Mouse (Mus musculus) kidney, adult 11 months (tissue): ENCODE data around the gene Neurog2.

ENCODE experiments used
- DNase-seq: peaks from one replicate; pipeline ENCODE4 v3.0.0; 2022

The Neurog2 gene

DNA sequence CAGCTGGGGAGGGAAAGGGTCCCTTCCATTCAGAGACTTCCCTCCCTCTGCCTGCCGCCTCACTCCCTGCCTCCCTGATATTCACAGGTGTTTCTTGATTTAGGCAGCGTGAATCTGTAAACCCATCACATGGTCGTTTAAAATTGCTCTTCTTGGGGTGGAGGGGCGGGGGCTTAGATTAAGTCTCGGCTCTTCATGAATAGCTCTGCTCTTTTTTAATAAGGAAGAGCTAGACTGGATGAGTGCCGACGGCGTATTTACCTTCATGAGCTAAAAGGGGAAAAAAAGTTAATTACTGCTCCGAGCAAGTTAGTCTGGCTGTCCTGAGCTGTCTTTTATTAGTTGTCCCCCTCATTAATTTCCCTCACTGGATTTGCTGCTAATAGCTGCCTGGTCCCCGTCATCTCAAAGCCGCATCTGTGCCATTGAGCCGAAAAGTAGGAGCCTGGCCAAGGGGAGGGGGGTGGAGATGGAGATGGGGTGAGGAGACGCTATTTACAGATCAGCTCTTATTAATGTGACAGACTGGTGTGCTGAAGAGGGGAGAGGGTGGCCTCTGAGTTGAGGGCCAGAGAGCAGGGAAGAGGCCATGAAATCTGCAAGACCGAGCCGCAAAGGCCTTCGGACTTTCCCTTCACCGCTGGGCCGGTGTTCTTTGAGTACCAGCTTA, 13.4 kb downstream of the Neurog2 start:
- no peak for DNase-seq

DNA sequence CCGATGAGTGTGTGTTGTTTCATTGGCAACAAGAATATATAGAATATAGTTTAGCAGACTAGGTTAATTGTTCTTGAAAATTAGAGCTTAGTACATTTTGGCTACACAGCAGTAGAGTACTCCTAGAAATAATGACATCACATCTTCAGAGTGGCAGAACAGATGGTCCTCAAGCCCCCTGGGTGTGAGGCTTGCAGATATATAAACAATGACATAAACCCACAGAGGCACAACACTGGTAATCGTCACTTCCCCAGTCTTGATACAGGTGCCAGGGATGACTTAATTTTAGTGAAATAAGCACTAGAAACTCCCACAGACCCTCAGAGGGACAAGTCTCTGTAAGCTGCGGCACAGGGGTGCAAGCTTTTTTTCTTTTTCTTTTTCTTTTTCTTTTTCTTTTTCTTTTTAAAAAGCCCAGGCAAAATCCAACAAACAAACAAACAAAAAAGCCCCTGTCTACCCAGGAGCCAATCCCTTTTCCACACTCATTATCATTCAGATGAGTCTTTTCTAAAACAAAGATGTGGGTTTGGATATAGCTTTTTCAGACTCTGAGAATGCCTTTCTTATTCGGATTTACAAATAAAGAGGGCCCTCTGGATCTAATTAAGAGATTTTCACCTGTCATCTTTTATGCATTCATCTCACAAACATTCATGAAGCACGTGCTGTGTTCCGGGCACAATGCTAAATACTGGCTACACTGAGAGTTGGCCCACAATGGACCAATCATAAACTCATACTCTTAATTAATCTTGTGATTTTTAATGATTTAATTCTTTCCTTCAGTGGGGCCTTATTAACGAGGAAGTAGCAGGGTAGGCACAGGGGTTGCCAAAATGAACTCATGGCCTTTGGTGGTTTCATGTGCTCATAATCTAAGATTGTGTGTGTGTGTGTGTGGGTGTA, 19.1 kb downstream of the Neurog2 start:
- no peak for DNase-seq

DNA sequence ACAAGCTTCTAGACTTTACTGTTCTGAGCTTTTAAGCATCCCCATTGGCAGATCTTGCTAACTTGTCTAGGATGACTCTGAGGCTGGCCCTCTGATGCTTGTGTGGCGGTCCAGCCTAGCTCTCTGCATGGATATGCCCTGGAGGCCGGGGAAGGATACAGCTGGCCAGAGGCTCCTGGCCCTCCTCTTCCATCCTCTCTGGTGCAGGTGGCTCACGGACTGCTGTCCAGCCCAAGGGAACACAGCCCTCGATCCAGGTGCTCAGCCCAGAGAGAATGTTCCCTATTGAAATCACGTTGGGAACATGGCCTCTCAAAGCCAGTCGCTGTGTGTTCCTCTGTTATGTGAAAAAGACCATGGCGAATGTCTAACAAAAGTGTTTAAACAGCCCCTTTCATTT, 27.8 kb downstream of the Neurog2 start:
- no peak for DNase-seq

DNA sequence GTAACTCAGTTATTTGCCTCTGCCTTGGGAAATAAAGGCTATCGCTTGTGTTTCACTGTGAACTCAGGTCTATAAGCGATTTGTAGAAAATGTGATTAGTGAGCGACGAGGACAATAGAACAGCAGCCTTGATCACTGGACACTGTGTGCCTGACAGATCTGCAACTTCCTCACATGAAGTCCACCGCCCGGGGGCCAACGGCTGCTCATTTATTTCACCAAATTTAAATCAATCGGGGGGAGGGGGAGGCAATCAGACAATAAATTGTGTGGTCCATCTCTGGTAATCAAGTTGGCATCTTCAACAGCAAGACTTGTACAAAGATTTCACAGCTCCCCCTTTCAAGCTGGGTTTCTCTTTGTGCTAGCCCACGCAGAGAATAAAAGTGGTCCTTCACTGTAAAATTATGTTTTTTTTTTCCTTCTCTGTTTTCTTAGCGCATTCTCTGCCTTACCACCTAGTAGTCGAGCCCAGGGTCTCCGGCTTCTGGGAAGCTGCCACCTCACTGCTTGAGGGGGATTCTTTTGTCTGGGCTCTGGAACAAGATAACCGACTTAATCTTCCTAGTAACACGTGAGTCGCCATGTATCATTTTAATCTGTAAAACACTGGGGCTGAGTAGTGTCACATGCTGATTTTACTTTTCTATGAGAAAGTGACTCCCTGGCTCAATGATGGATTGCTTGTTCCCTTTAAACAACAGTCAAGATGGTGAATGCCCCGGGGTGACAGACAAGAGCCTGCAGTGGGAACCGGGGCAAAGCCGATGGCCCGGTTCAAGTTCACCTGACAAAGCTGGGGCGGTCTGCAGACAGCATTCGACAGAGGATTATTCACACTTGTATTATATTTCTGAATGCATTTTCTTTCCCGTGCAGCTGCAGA, 29.0 kb downstream of the Neurog2 start:
- DNase-seq, result no peak

DNA sequence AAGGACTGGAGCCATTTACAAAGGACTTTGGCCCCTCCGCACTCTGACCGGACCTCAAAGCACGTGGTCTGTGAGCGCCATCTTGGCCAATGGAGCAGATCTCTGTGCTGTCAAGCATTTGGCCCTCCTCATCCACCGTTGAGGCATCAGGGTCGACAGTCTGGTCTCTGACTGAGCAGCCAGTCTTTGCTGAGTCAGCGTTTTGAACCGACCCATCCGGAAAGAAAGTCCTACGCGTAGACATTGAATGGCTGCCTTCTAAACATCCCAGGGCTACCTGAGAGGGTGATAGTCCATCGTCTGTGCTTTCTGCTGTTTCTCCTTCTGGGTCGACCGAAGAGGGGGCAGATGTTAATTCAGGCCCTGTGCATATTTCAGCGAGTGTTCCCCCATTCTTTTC, 46.8 kb downstream of the Neurog2 start:
- peak; percentile 27 for DNase-seq
